19 mouse cellular contexts compared by ENCODE assay signal in genomic region chr12:59228401-59228800, GRCm38 (mm10). TPM values are rescaled to one million over a fixed set of nuclear protein-coding genes. Genes with fewer than 3 reads are reported as not detected.
DNase-seq lines count a peak whose midpoint lies in the region.
"Had no signal": no experiment of that assay in that cellular context is flagged by ENCODE, and none has a peak within 500 bp of the region (broad histone marks: within the 10 kb centered on the region; RNA-seq: fewer than 3 reads in every experiment).

No protein-coding gene starts in this region.

- intact Hi-C loops in left cerebral cortex, postnatal 36 days (cut with DNase I), result no loop called here

- DNase-seq in layer of hippocampus, adult 11-12 months (ENCODE audit: low spot score), result peak; percentile 28
- no peak for DNase-seq in layer of hippocampus, postnatal 36 days
- peak; percentile 69 for DNase-seq in right cerebral cortex, adult 18-20 months
- no peak for DNase-seq in right cerebral cortex, postnatal 14 days
- DNase-seq in left cerebral cortex, adult 18-20 months (ENCODE audit: low spot score in 2 of 2), result peak; percentile 18 to 43
- DNase-seq in left cerebral cortex, postnatal 36 days (ENCODE audit: low spot score in 2 of 2), result peak; percentile 29 to 36
- no peak for DNase-seq in cerebellum, adult 11-12 months
- no peak for DNase-seq in adrenal gland, adult 2 months
- DNase-seq: adrenal gland, postnatal 10 days; B cell, adult 2 months; cerebellum, adult 9-11 months; gastrocnemius, postnatal 10 days; kidney, adult 8-10 months; kidney, postnatal 14 days; liver, embryonic 13.5 days; lung, adult 2 months; lung, postnatal 14 days; spleen, adult 18-20 months; thymus, postnatal 14 days had no signal

RNA-seq across cellular contexts. Expression of gene Fbxo33, which starts 8.9 kb away (rescaled TPM):
- total RNA-seq in layer of hippocampus, postnatal 36 days (2021), result 10 to 100 TPM; 52.5 to 56.3 TPM
- 10 to 100 TPM; 74.9 to 91.7 TPM for total RNA-seq in left cerebral cortex, adult 18-20 months (2021)
- total RNA-seq in left cerebral cortex, postnatal 36 days (2021), result 10 to 100 TPM; 62.7 to 68.2 TPM
- 10 to 100 TPM; 41.1 to 46.0 TPM for total RNA-seq in adrenal gland, adult 2 months (2021)
- polyA plus RNA-seq in adrenal gland, adult 2 months (2012; rRNA removed), result 10.4 and 11.3 TPM in 2 replicates

Comparison
In these comparisons a context has a peak if more than half of its experiments do, and no peak if none do; other contexts are left out.
1. DNase-seq: peak in layer of hippocampus, adult 11-12 months (single experiment), right cerebral cortex, adult 18-20 months (single experiment), left cerebral cortex, adult 18-20 months (2 of 2) and left cerebral cortex, postnatal 36 days (2 of 2); none in layer of hippocampus, postnatal 36 days (0 of 2), right cerebral cortex, postnatal 14 days (single experiment), cerebellum, adult 11-12 months (single experiment) and adrenal gland, adult 2 months (single experiment).